Mouse (Mus musculus) hindbrain, embryonic 16.5 days (tissue): ENCODE measurements around the gene Pigk. TPM values are rescaled to one million over a fixed set of nuclear protein-coding genes. Genes with fewer than 3 reads are reported as not detected.
"Not testable (repeated sequence)": the region's sequence is repeated elsewhere in the genome, so short reads cannot be mapped to it uniquely, and the experiment has no call there.

ENCODE experiments used
- ATAC-seq: fragments of 200-750 bp; cut with Nextera tagmentation; 2 replicates; pipeline ENCODE4 v1.8.0; 2017; ENCODE audit warnings: moderate TSS enrichment, moderate library complexity
- H3K27ac ChIP-seq: fragments of 300-500 bp; sonication (generic); 2 replicates; pipeline ENCODE4 v1.5.1; 2014; ENCODE audit warnings: low read depth, mild to moderate bottlenecking, control low read depth, low read length, moderate library complexity
- H3K27me3 ChIP-seq: fragments of 300-500 bp; sonication (generic); replicated peaks from 2 replicates; pipeline ENCODE4 v1.6.1; 2014; ENCODE audit warnings: low read length; ENCODE audit not compliant: control insufficient read depth, insufficient read depth
- H3K36me3 ChIP-seq: fragments of 300-500 bp; sonication (generic); 2 replicates; pipeline ENCODE4 v1.6.1; 2014; ENCODE audit warnings: mild to moderate bottlenecking, low read length, moderate library complexity, mixed read lengths; ENCODE audit not compliant: control insufficient read depth, insufficient read depth
- H3K4me1 ChIP-seq: fragments of 300-500 bp; sonication (generic); 2 replicates; pipeline ENCODE4 v1.6.1; 2014; ENCODE audit warnings: low read depth, low read length; ENCODE audit not compliant: control insufficient read depth, insufficient read depth
- H3K4me2 ChIP-seq: fragments of 300-500 bp; sonication (generic); 2 replicates; pipeline ENCODE4 v1.6.1; 2014; ENCODE audit warnings: mild to moderate bottlenecking, low read length, control low read depth, moderate library complexity
- H3K4me3 ChIP-seq: fragments of 300-500 bp; sonication (generic); 2 replicates; pipeline ENCODE4 v1.5.1; 2014; ENCODE audit warnings: mild to moderate bottlenecking, low read length, control low read depth, moderate library complexity
- H3K9ac ChIP-seq: fragments of 300-500 bp; sonication (generic); 2 replicates; pipeline ENCODE4 v1.6.1; 2014; ENCODE audit warnings: low read depth, mild to moderate bottlenecking, control low read depth, low read length, moderate library complexity
- H3K9me3 ChIP-seq: fragments of 300-500 bp; sonication (generic); 2 replicates; pipeline ENCODE4 v1.6.1; 2014; ENCODE audit warnings: mild to moderate bottlenecking, low read length, moderate library complexity; ENCODE audit not compliant: control insufficient read depth
- WGBS: fragments of 180-500 bp; shearing (Covaris S2); extraction: QIAGEN DNeasy Blood & Tissue Kit; methylation state at CpG from one replicate; pipeline ENCODE4 v1.1.7; 2014; 5-methylcytosine and 5-hydroxymethylcytosine counted together
- polyA plus RNA-seq: library from polyadenylated mRNA; unstranded; fragments of >200 nt; fragmentation: Nextera tagmentation; extraction: Ambion mirVana; gene quantifications from 2 replicates; pipeline ENCODE4 v1.2.1, GENCODE M21; 2015

The Pigk gene
- polyA plus RNA-seq, 1 experiment from 2014 or later, result 58.1 TPM

DNA sequence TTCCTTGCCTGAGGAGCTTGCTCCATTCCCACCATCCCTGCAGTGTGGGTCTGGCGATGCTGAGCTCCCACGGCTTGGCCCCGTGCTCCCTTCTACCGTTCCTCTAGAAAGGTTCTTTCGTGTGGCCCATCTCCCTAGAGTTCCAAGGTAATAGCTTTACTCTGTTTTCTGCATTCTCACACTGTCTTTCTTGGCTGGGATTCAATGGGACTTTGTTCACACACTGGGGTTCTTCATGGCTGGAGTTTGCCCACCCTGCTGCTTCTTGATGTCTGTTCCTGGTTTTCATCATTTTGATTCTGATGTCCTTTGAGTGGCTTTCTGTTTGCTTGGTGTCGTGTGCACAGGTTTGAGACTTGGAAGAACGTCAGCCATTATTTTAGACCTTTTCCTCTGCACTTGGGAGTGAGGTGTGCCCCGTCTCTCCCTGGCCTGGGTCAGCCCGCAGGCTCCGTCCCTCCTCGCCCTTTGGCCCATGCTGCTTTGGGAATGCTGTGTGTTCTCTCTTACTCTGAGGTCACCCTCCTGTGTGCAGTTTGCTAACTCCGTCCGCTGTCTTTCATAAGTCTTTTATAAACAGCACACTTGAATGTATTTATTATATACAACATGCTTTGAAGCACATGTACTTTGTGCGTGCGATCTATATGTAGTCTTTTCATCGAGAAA lies 63.1 kb downstream of the Pigk start:
- Histone ChIP-seq H3K4me2 (no peak overlapping the region), H3K27ac (no peak overlapping the region), H3K4me1 (no peaks in the 10 kb centered on the region), H3K4me3 (no peak overlapping the region), H3K27me3 (no peaks in the 10 kb centered on the region), H3K36me3 (no peaks in the 10 kb centered on the region), H3K9me3 (no peaks in the 10 kb centered on the region), H3K9ac (no peak overlapping the region)
- 76% methylated on average over 16 of the region's 16 CpGs for WGBS
- no peak for ATAC-seq

DNA sequence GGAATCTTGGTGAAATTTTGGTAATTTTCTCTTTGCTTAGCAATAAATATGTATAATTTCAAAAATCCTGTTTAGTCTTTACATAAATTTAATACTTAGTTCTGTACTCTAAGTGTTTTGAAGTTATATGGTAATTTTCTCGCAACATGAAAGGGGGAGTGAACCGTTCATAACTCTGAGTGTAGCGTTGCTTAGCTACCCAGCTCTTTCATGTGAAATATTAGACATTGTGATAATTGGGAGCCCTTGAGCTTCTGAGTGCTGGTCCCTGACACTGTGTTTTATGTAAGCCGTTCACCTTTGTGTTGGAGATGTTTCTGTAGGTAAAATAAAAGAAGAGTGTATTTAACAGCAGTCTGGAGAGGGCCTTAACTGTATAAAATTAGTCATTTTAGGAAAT lies 65.9 kb downstream of the Pigk start:
- peaks cover 2% of the 10 kb centered on the region; the same call in 1 of the 2 replicates for H3K4me1 ChIP-seq
- H3K27ac ChIP-seq, result no peak overlapping the region
- no peaks in the 10 kb centered on the region for H3K27me3 ChIP-seq
- no peak overlapping the region for H3K9ac ChIP-seq
- H3K4me3 ChIP-seq, result no peak overlapping the region
- WGBS, result 41% methylated on average over 4 of the region's 4 CpGs
- no peak overlapping the region for H3K4me2 ChIP-seq
- no peaks in the 10 kb centered on the region for H3K36me3 ChIP-seq
- H3K9me3 ChIP-seq, result no peaks in the 10 kb centered on the region
- no peak for ATAC-seq

DNA sequence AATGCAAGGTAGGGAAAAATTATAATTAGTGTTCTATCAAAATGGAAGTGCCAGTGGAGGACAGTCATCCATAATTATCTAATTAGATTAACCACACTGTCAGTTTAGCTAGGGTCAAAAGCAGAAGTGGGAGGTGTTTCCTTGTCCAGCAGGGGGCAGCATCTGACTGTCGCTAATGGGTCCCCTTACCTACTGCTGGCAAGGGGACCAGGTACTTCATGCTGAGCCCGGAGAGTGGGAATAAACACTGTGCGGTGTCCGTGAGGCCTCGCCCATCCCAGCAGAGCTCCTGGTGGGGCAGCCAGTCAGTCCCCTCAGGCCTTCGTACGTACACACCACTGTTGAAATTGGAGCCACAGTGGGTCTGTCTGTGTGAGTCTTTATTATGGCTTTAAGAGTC lies 69.9 kb downstream of the Pigk start:
- no peak overlapping the region for H3K9ac ChIP-seq
- WGBS, result 18% methylated on average over 7 of the region's 7 CpGs
- no peaks in the 10 kb centered on the region for H3K9me3 ChIP-seq

DNA sequence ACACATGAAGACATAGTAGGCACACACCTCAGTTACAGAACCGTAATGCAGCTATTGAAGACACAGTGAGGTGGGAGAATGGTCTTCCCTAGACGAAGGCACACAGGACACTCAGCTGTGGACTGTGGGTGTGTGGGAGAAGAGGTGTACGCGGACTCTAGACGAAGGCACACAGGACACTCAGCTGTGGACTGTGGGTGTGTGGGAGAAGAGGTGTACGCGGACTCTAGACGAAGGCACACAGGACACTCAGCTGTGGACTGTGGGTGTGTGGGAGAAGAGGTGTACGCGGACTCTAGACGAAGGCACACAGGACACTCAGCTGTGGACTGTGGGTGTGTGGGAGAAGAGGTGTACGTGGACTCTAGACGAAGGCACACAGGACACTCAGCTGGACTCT lies 70.5 kb downstream of the Pigk start:
- not testable (repeated sequence) for H3K4me2 ChIP-seq, H3K27ac ChIP-seq, H3K9me3 ChIP-seq, H3K36me3 ChIP-seq, H3K4me3 ChIP-seq, H3K9ac ChIP-seq, H3K27me3 ChIP-seq, H3K4me1 ChIP-seq
- 94% methylated on average over 7 of the region's 13 CpGs for WGBS
- ATAC-seq, result 0 out of 2 replicates have a peak, but pooled peaks have one; percentile 25

More for the DNA sequence above, 69.9 kb downstream of the Pigk start:
- no peaks in the 10 kb centered on the region for H3K36me3 ChIP-seq
- H3K4me1 ChIP-seq, result peaks cover 2% of the 10 kb centered on the region; the same call in 1 of the 2 replicates
- H3K4me3 ChIP-seq, result no peak overlapping the region
- no peak overlapping the region for H3K27ac ChIP-seq
- H3K4me2 ChIP-seq, result no peak overlapping the region
- no peaks in the 10 kb centered on the region for H3K27me3 ChIP-seq
- peak; percentile 86 for ATAC-seq

DNA sequence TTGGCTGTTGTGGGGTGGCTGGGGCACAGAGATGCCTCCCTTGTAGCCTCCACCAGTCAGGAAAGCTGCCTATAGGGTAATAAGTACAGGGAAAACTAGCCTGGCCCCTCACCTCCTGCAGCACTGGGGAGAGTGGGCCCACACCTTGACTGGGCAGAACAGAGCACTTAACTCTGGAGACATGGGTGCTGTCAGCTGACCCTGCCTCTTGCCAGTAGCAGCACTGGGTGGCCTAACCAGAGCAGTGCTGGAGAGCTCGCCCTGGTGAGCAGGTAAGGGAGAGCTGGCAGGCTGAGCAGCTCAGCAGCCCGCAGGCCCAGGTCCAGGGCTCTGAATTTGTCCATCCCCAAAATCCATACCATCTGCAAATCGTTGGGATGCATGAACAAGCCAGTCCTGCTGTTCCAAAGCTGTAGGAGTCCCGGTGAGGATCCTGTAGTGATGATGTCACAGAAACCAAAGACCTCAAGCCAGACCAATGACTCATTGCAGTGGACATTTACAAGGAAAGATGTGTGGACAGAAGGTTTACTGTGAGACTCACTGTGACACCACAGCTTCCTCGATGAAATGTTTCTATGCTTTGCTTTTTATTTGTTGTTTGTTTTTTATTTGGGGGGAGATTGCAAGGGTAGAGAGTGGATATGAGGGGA lies 74.5 kb downstream of the Pigk start:
- not testable (repeated sequence) for ATAC-seq, H3K9ac ChIP-seq, H3K4me2 ChIP-seq, H3K27me3 ChIP-seq, H3K27ac ChIP-seq, H3K4me1 ChIP-seq, H3K4me3 ChIP-seq, H3K9me3 ChIP-seq, H3K36me3 ChIP-seq
- WGBS, result 92% methylated on average over 5 of the region's 5 CpGs

DNA sequence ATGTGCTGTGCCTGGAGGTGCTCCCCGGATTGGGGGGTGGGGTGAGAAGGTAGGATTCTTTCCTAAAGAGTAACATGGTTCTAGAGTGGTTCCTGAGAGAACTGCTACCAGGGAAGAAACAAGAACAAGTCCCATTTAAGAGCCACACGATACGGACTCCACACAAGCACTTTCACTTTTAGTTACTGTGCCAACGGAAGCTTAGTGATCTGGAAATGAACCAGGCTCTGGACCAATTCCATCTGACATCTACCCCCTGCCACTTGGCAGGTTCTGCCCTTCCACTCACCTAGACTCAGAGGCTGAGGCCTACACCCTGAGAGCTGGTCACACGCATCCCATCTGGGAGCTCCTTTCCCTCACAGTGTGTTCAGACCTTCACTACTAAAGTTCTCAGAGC lies 78.7 kb downstream of the Pigk start:
- no peak overlapping the region for H3K9ac ChIP-seq
- no peaks in the 10 kb centered on the region for H3K4me1 ChIP-seq
- WGBS, result 82% methylated on average over 5 of the region's 5 CpGs
- no peak for ATAC-seq
- peaks cover 2% of the 10 kb centered on the region; the same call in 1 of the 2 replicates for H3K36me3 ChIP-seq
- no peak overlapping the region for H3K4me3 ChIP-seq
- no peak overlapping the region for H3K27ac ChIP-seq
- no peaks in the 10 kb centered on the region for H3K27me3 ChIP-seq
- H3K9me3 ChIP-seq, result no peaks in the 10 kb centered on the region
- H3K4me2 ChIP-seq, result no peak overlapping the region

DNA sequence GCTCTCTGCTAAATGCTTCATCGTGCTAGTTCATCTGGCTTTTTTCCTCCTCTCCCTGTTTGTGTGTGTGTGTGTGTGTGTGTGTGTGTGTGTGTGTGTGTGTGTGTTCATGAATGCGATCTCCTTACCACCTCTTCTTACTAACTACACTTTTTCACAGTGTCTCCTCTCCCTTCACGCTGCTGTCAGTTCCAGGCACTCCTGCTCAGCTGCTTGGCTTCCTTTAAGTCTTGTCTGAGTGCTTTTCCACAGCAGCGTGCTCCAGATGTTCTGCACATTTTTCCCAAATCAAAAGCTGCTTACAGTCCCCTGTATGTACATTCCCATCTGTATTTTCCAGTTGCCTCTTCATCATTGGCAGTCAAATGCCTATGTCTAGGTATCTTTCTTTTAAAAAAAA lies 79.1 kb downstream of the Pigk start:
- peaks cover 2% of the 10 kb centered on the region; the same call in 1 of the 2 replicates for H3K36me3 ChIP-seq
- no peaks in the 10 kb centered on the region for H3K27me3 ChIP-seq
- no peaks in the 10 kb centered on the region for H3K4me1 ChIP-seq
- no peak overlapping the region for H3K4me3 ChIP-seq
- no peaks in the 10 kb centered on the region for H3K9me3 ChIP-seq
- H3K4me2 ChIP-seq, result no peak overlapping the region
- no peak for ATAC-seq
- H3K27ac ChIP-seq, result no peak overlapping the region
- H3K9ac ChIP-seq, result no peak overlapping the region
- 86% methylated on average over 4 of the region's 4 CpGs for WGBS

DNA sequence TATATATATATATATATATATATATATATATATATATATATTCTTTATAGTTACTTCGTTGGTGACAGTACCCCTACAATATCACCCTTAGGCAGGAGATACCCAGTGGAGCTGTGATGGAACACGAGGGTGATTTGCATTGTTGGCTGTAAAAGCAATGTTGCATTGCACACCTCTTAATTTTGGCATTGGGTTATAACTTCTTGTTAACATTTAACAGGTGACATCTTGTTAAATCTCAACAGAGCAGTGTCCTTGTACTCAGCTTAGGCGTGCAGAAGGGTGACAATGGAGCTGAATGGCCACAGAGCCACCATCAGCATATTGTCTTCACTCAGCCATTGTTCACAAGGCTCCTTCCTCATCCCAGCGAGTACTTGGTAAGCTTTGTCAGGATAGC lies 82.3 kb downstream of the Pigk start:
- no peak overlapping the region for H3K27ac ChIP-seq
- H3K27me3 ChIP-seq, result no peaks in the 10 kb centered on the region
- 80% methylated on average over 4 of the region's 4 CpGs for WGBS
- no peak overlapping the region for H3K4me3 ChIP-seq
- no peak overlapping the region for H3K4me2 ChIP-seq
- no peaks in the 10 kb centered on the region for H3K4me1 ChIP-seq
- no peak for ATAC-seq
- H3K9me3 ChIP-seq, result no peaks in the 10 kb centered on the region
- H3K9ac ChIP-seq, result no peak overlapping the region
- peaks cover 2% of the 10 kb centered on the region; the same call in 1 of the 2 replicates for H3K36me3 ChIP-seq

DNA sequence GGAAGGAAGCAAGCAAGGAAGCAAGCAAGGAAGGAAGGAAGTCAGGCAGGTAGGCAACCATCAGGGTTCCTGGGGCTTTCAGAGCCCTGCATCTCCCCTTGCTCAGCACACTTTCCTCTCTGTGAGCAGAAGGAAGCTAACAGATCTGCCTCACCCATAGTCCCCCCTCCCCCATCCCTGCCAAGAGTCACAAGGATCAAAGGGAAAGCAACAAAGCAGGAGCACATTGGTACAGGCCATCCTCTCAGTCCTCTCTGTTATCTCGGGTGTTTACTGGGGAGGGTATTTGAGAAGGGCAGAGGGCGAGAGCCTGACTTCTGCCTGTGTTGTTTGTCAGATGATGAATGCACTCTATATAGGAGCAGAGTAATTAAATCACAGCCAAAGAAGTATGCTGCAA lies 83.5 kb downstream of the Pigk start:
- no peak for ATAC-seq
- 16% methylated on average over 2 of the region's 2 CpGs for WGBS

More for the DNA sequence above, 83.5 kb downstream of the Pigk start:
- Histone ChIP-seq H3K4me3 (no peak overlapping the region), H3K36me3 (no peaks in the 10 kb centered on the region), H3K4me1 (no peaks in the 10 kb centered on the region), H3K4me2 (no peak overlapping the region), H3K9ac (no peak overlapping the region; the same call in 1 of the 2 replicates), H3K9me3 (no peaks in the 10 kb centered on the region), H3K27me3 (no peaks in the 10 kb centered on the region), H3K27ac (no peak overlapping the region)
